Mouse (Mus musculus): ENCODE measurements at regions not wholly inside any gene's neighbourhood (a gene's known extent, or its start where the extent isn't known, plus 50 kb on each side); places are given as distances from the start of the nearest gene placed in this dataset.

GRCm38 (mm10) chrX:166694219-166694618 lies 108.7 kb upstream of the Egfl6 start:
- no peaks in the 10 kb centered on the region for H3K36me3 ChIP-seq (ENCODE audit: control insufficient read depth, insufficient read depth, low read length)
- no peak overlapping the region for H3K4me3 ChIP-seq (ENCODE audit: low read depth, low read length)
- WGBS: 75% methylated on average over 3 of the region's 3 CpGs
- H3K27ac ChIP-seq (ENCODE audit: low read depth, low read length): no peak overlapping the region
- H3K9ac ChIP-seq (replicated peaks; ENCODE audit: low read depth, low read length): no peak overlapping the region
- H3K4me1 ChIP-seq (ENCODE audit: control insufficient read depth, insufficient read depth, low read length): no peaks in the 10 kb centered on the region
- no peaks in the 10 kb centered on the region for H3K27me3 ChIP-seq (ENCODE audit: control insufficient read depth, insufficient read depth, low read length)
- no peak overlapping the region for H3K4me2 ChIP-seq (ENCODE audit: low read depth, low read length)
- no peak for ATAC-seq (ENCODE audit: low read depth)
- no peaks in the 10 kb centered on the region for H3K9me3 ChIP-seq (ENCODE audit: control insufficient read depth, low read length)

GRCm38 (mm10) chrX:166688779-166689178 lies 103.3 kb upstream of the Egfl6 start:
- H3K36me3 ChIP-seq (ENCODE audit: control insufficient read depth, insufficient read depth, low read length): no peaks in the 10 kb centered on the region
- no peak overlapping the region for H3K9ac ChIP-seq (replicated peaks; ENCODE audit: low read depth, low read length)
- no peaks in the 10 kb centered on the region for H3K4me1 ChIP-seq (ENCODE audit: control insufficient read depth, insufficient read depth, low read length)
- ATAC-seq (ENCODE audit: low read depth): peak; percentile 66; the same call in 1 of the 2 replicates
- no peak overlapping the region for H3K27ac ChIP-seq (ENCODE audit: low read depth, low read length)
- no peaks in the 10 kb centered on the region for H3K9me3 ChIP-seq (ENCODE audit: control insufficient read depth, low read length)
- WGBS: 37% methylated on average over 3 of the region's 3 CpGs
- no peak overlapping the region for H3K4me3 ChIP-seq (ENCODE audit: low read depth, low read length)
- H3K27me3 ChIP-seq (ENCODE audit: control insufficient read depth, insufficient read depth, low read length): no peaks in the 10 kb centered on the region
- H3K4me2 ChIP-seq (ENCODE audit: low read depth, low read length): no peak overlapping the region

GRCm38 (mm10) chrX:166673404-166673803 lies 87.9 kb upstream of the Egfl6 start:
- ATAC-seq (ENCODE audit: low read depth): no peak
- Histone ChIP-seq H3K9me3 (ENCODE audit: control insufficient read depth, low read length) (no peaks in the 10 kb centered on the region), H3K4me1 (ENCODE audit: control insufficient read depth, insufficient read depth, low read length) (no peaks in the 10 kb centered on the region), H3K9ac (replicated peaks; ENCODE audit: low read depth, low read length) (no peak overlapping the region), H3K36me3 (ENCODE audit: control insufficient read depth, insufficient read depth, low read length) (no peaks in the 10 kb centered on the region), H3K4me3 (ENCODE audit: low read depth, low read length) (no peak overlapping the region), H3K27ac (ENCODE audit: low read depth, low read length) (no peak overlapping the region), H3K27me3 (ENCODE audit: control insufficient read depth, insufficient read depth, low read length) (no peaks in the 10 kb centered on the region), H3K4me2 (ENCODE audit: low read depth, low read length) (no peak overlapping the region)
- 79% methylated on average over 3 of the region's 3 CpGs for WGBS

GRCm38 (mm10) chrX:166672617-166673016 lies 87.1 kb upstream of the Egfl6 start:
- Histone ChIP-seq H3K9ac (replicated peaks; ENCODE audit: low read depth, low read length) (no peak overlapping the region), H3K4me3 (ENCODE audit: low read depth, low read length) (no peak overlapping the region), H3K9me3 (ENCODE audit: control insufficient read depth, low read length) (no peaks in the 10 kb centered on the region), H3K36me3 (ENCODE audit: control insufficient read depth, insufficient read depth, low read length) (no peaks in the 10 kb centered on the region), H3K27ac (ENCODE audit: low read depth, low read length) (no peak overlapping the region), H3K27me3 (ENCODE audit: control insufficient read depth, insufficient read depth, low read length) (no peaks in the 10 kb centered on the region), H3K4me2 (ENCODE audit: low read depth, low read length) (no peak overlapping the region), H3K4me1 (ENCODE audit: control insufficient read depth, insufficient read depth, low read length) (no peaks in the 10 kb centered on the region)
- 76% methylated on average over 1 of the region's 1 CpGs for WGBS
- no peak for ATAC-seq (ENCODE audit: low read depth)

- no peaks in the 10 kb centered on the region for H3K36me3 ChIP-seq (ENCODE audit: control insufficient read depth, insufficient read depth, low read length)
- H3K9me3 ChIP-seq (ENCODE audit: control insufficient read depth, low read length): no peaks in the 10 kb centered on the region
- 97% methylated on average over 4 of the region's 4 CpGs for WGBS
- H3K27ac ChIP-seq (ENCODE audit: low read depth, low read length): no peak overlapping the region
- no peaks in the 10 kb centered on the region for H3K27me3 ChIP-seq (ENCODE audit: control insufficient read depth, insufficient read depth, low read length)
- H3K9ac ChIP-seq (replicated peaks; ENCODE audit: low read depth, low read length): no peak overlapping the region
- H3K4me2 ChIP-seq (ENCODE audit: low read depth, low read length): no peak overlapping the region
- ATAC-seq (ENCODE audit: low read depth): no peak
- H3K4me1 ChIP-seq (ENCODE audit: control insufficient read depth, insufficient read depth, low read length): no peaks in the 10 kb centered on the region
- no peak overlapping the region for H3K4me3 ChIP-seq (ENCODE audit: low read depth, low read length)
Measured at GRCm38 (mm10) chrX:166671853-166672252, 86.3 kb upstream of the Egfl6 start.

GRCm38 (mm10) chrX:166666304-166666703 lies 80.8 kb upstream of the Egfl6 start:
- 73% methylated on average over 2 of the region's 2 CpGs for WGBS
- no peaks in the 10 kb centered on the region for H3K9me3 ChIP-seq (ENCODE audit: control insufficient read depth, low read length)
- H3K36me3 ChIP-seq (ENCODE audit: control insufficient read depth, insufficient read depth, low read length): no peaks in the 10 kb centered on the region
- no peaks in the 10 kb centered on the region for H3K4me1 ChIP-seq (ENCODE audit: control insufficient read depth, insufficient read depth, low read length)
- H3K27ac ChIP-seq (ENCODE audit: low read depth, low read length): no peak overlapping the region
- H3K4me3 ChIP-seq (ENCODE audit: low read depth, low read length): no peak overlapping the region
- ATAC-seq (ENCODE audit: low read depth): no peak
- H3K4me2 ChIP-seq (ENCODE audit: low read depth, low read length): no peak overlapping the region
- no peak overlapping the region for H3K9ac ChIP-seq (replicated peaks; ENCODE audit: low read depth, low read length)
- H3K27me3 ChIP-seq (ENCODE audit: control insufficient read depth, insufficient read depth, low read length): no peaks in the 10 kb centered on the region

- Histone ChIP-seq H3K4me2 (ENCODE audit: low read depth, low read length) (no peak overlapping the region), H3K27me3 (ENCODE audit: control insufficient read depth, insufficient read depth, low read length) (no peaks in the 10 kb centered on the region), H3K4me1 (ENCODE audit: control insufficient read depth, insufficient read depth, low read length) (no peaks in the 10 kb centered on the region), H3K27ac (ENCODE audit: low read depth, low read length) (peak overlapping the region; percentile 78; the same call in 1 of the 2 replicates), H3K4me3 (ENCODE audit: low read depth, low read length) (no peak overlapping the region), H3K36me3 (ENCODE audit: control insufficient read depth, insufficient read depth, low read length) (no peaks in the 10 kb centered on the region), H3K9me3 (ENCODE audit: control insufficient read depth, low read length) (no peaks in the 10 kb centered on the region), H3K9ac (replicated peaks; ENCODE audit: low read depth, low read length) (no peak overlapping the region)
- 42% methylated on average over 6 of the region's 6 CpGs for WGBS
- ATAC-seq (ENCODE audit: low read depth): peak; percentile 64; the same call in 1 of the 2 replicates
Measured at GRCm38 (mm10) chrX:166661808-166662207, 76.3 kb upstream of the Egfl6 start.

GRCm38 (mm10) chrX:166661043-166661718 lies 75.7 kb upstream of the Egfl6 start:
- Histone ChIP-seq H3K4me3 (ENCODE audit: low read depth, low read length) (no peak overlapping the region), H3K27me3 (ENCODE audit: control insufficient read depth, insufficient read depth, low read length) (no peaks in the 10 kb centered on the region), H3K9me3 (ENCODE audit: control insufficient read depth, low read length) (no peaks in the 10 kb centered on the region), H3K36me3 (ENCODE audit: control insufficient read depth, insufficient read depth, low read length) (no peaks in the 10 kb centered on the region), H3K27ac (ENCODE audit: low read depth, low read length) (peak overlapping the region; percentile 78), H3K9ac (replicated peaks; ENCODE audit: low read depth, low read length) (0 out of 2 replicates have a peak overlapping the region, but pooled peaks have one; percentile 18), H3K4me1 (ENCODE audit: control insufficient read depth, insufficient read depth, low read length) (no peaks in the 10 kb centered on the region), H3K4me2 (ENCODE audit: low read depth, low read length) (peak overlapping the region; percentile 29)
- 23% methylated on average over 16 of the region's 16 CpGs for WGBS
- ATAC-seq (ENCODE audit: low read depth): peak; percentile 87

- ATAC-seq (ENCODE audit: low read depth): peak; percentile 50
- H3K27ac ChIP-seq (ENCODE audit: low read depth, low read length): peak overlapping the region; percentile 78
- WGBS: 28% methylated on average over 6 of the region's 6 CpGs
- H3K4me2 ChIP-seq (ENCODE audit: low read depth, low read length): no peak overlapping the region; the same call in 1 of the 2 replicates
- no peaks in the 10 kb centered on the region for H3K36me3 ChIP-seq (ENCODE audit: control insufficient read depth, insufficient read depth, low read length)
- no peak overlapping the region for H3K9ac ChIP-seq (replicated peaks; ENCODE audit: low read depth, low read length)
- no peaks in the 10 kb centered on the region for H3K27me3 ChIP-seq (ENCODE audit: control insufficient read depth, insufficient read depth, low read length)
- no peaks in the 10 kb centered on the region for H3K9me3 ChIP-seq (ENCODE audit: control insufficient read depth, low read length)
- H3K4me3 ChIP-seq (ENCODE audit: low read depth, low read length): no peak overlapping the region
- no peaks in the 10 kb centered on the region for H3K4me1 ChIP-seq (ENCODE audit: control insufficient read depth, insufficient read depth, low read length)
Measured at GRCm38 (mm10) chrX:166660715-166661042, 75.2 kb upstream of the Egfl6 start.
